Mouse (Mus musculus) cerebellum, adult 2 months (tissue): ENCODE measurements around the gene Pcgf6. TPM values are rescaled to one million over a fixed set of nuclear protein-coding genes. Genes with fewer than 3 reads are reported as not detected.

Source experiments
- DNase-seq, 2 experiments: peaks; one replicate each; pipeline ENCODE4 v3.0.0; 2021
- H3K27ac ChIP-seq: fragments of 200-500 bp; 2 replicates; pipeline ENCODE4 v1.5.1; 2012; ENCODE audit warnings: low read length, control low read depth, inconsistent platforms; ENCODE audit not compliant: insufficient read depth
- H3K27me3 ChIP-seq: fragments of 200-500 bp; 2 replicates; pipeline ENCODE4 v1.6.1; 2012; ENCODE audit warnings: inconsistent platforms, mild to moderate bottlenecking, low read length, moderate library complexity; ENCODE audit not compliant: control insufficient read depth, insufficient read depth
- H3K4me1 ChIP-seq: fragments of 200-500 bp; 2 replicates; pipeline ENCODE4 v1.6.1; 2011; ENCODE audit warnings: low read length; ENCODE audit not compliant: control insufficient read depth, insufficient read depth
- H3K4me3 ChIP-seq: fragments of 200-500 bp; replicated peaks from 2 replicates; pipeline ENCODE3; 2011; ENCODE audit warnings: mild to moderate bottlenecking, low read depth, low read length, control low read depth; ENCODE audit not compliant: insufficient read depth
- CTCF ChIP-seq: fragments of 200-500 bp; IDR thresholded peaks from 2 replicates; pipeline ENCODE4 v1.5.1; 2011; ENCODE audit warnings: low read depth, mild to moderate bottlenecking, control low read depth, low read length, moderate library complexity, borderline replicate concordance; ENCODE audit not compliant: insufficient read depth
- POLR2A ChIP-seq: fragments of 200-500 bp; IDR thresholded peaks from 2 replicates; pipeline ENCODE4 v1.6.1; 2011; ENCODE audit warnings: low read length, control low read depth, borderline replicate concordance; ENCODE audit not compliant: insufficient read depth
- WGBS: fragments of 180-500 bp; shearing (Covaris S2); methylation state at CpG from one replicate; pipeline ENCODE4 v1.1.7; 2018; 5-methylcytosine and 5-hydroxymethylcytosine counted together
- polyA plus RNA-seq: library from polyadenylated mRNA; depleted of rRNA; stranded (reverse); fragments of >200 nt; gene quantifications from 2 replicates; pipeline ENCODE4 v1.2.3, GENCODE M21; 2012; rRNA removed

Pcgf6 gene
- 40.4 and 40.9 TPM in 2 replicates for polyA plus RNA-seq

GRCm38 (mm10) chr19:47050271-47051032 is at the start of gene Pcgf6:
Pcgf6 (minus strand) TSS chr19:47050906.
- peak; percentile 75 for TF ChIP-seq POLR2A
- no peak for TF ChIP-seq CTCF
- under 1% methylated on average over 75 of the region's 75 CpGs for WGBS

GRCm38 (mm10) chr19:47090550-47091156 is 39.9 kb upstream of the Pcgf6 start, which contains the start of the genes Usmg5 and Pdcd11:
Usmg5 (minus strand) TSS chr19:47090647.
Pdcd11 (plus strand) TSS chr19:47090768.
- WGBS, result under 1% methylated on average over 56 of the region's 56 CpGs

More at GRCm38 (mm10) chr19:47050271-47051032, at the start of gene Pcgf6:
- Histone ChIP-seq H3K4me3 (peak within 1 kb of the TSS; percentile 61), H3K4me1 (0 out of 2 replicates have a peak, but pooled peaks cover 4% of the 10 kb centered on the region), H3K27ac (peak within 1 kb of the TSS; percentile 42; the same call in 1 of the 2 replicates), H3K27me3 (no peaks in the 10 kb centered on the region)
- peak; percentile 90 to 91 for DNase-seq

GRCm38 (mm10) chr19:47089718-47090525 is 39.2 kb upstream of the Pcgf6 start:
- TF ChIP-seq POLR2A (no peak), CTCF (no peak)
- peak in 1 of 2 experiments; percentile 42 for DNase-seq
- WGBS, result under 1% methylated on average over 36 of the region's 36 CpGs
- Histone ChIP-seq H3K27me3 (no peaks in the 10 kb centered on the region), H3K4me3 (peak overlapping the region; percentile 65), H3K4me1 (peaks cover 4% of the 10 kb centered on the region; the same call in 1 of the 2 replicates), H3K27ac (peak overlapping the region; percentile 76)

More at GRCm38 (mm10) chr19:47090550-47091156, 39.9 kb upstream of the Pcgf6 start, which contains the start of the genes Usmg5 and Pdcd11:
- Histone ChIP-seq H3K4me3 (peak within 1 kb of the TSS; percentile 65), H3K4me1 (peaks cover 4% of the 10 kb centered on the region; the same call in 1 of the 2 replicates), H3K27ac (peak within 1 kb of the TSS; percentile 76), H3K27me3 (no peaks in the 10 kb centered on the region)
- DNase-seq, result peak; percentile 96 to 98
- TF ChIP-seq CTCF (no peak), POLR2A (peak; percentile 90)

GRCm38 (mm10) chr19:47088226-47088625 is 37.5 kb upstream of the Pcgf6 start:
- Histone ChIP-seq H3K27ac (no peak overlapping the region), H3K27me3 (no peaks in the 10 kb centered on the region), H3K4me3 (no peak overlapping the region), H3K4me1 (peaks cover 4% of the 10 kb centered on the region; the same call in 1 of the 2 replicates)
- TF ChIP-seq CTCF, result no peak
- TF ChIP-seq POLR2A, result no peak
- 40% methylated on average over 3 of the region's 3 CpGs for WGBS
- DNase-seq, result no peak

GRCm38 (mm10) chr19:47067924-47068611 is 17.4 kb upstream of the Pcgf6 start:
- H3K27ac ChIP-seq, result peak overlapping the region; percentile 67
- peak; percentile 82 to 84 for DNase-seq
- under 1% methylated on average over 72 of the region's 72 CpGs for WGBS
- peaks cover 3% of the 10 kb centered on the region; the same call in 1 of the 2 replicates for H3K4me1 ChIP-seq
- TF ChIP-seq CTCF (no peak), POLR2A (peak; percentile 30; the same call in 1 of the 2 replicates)
- no peaks in the 10 kb centered on the region for H3K27me3 ChIP-seq
- H3K4me3 ChIP-seq, result peak overlapping the region; percentile 60

- DNase-seq, result peak; percentile 97 to 98
- H3K4me1 ChIP-seq, result peaks cover 3% of the 10 kb centered on the region; the same call in 1 of the 2 replicates
- no peaks in the 10 kb centered on the region for H3K27me3 ChIP-seq
- H3K27ac ChIP-seq, result peak within 1 kb of the TSS; percentile 67
- 10% methylated on average over 49 of the region's 49 CpGs for WGBS
- peak within 1 kb of the TSS; percentile 60 for H3K4me3 ChIP-seq
- TF ChIP-seq CTCF (no peak), POLR2A (peak; percentile 99)
Measured at GRCm38 (mm10) chr19:47067096-47067882, 16.6 kb upstream of the Pcgf6 start, which contains the start of gene Taf5. Taf5 (plus strand) TSS chr19:47067746.
